Mouse (Mus musculus): Measurements from ENCODE around the gene Rftn1. TPM values are rescaled to one million over a fixed set of nuclear protein-coding genes. Genes with fewer than 3 reads are reported as not detected.

Gene Rftn1
- polyA plus RNA-seq, 1 experiment from 2014 or later = 18.5 TPM

- no peak overlapping the region for H3K9ac ChIP-seq
- 70% methylated on average over 6 of the region's 6 CpGs for WGBS
- no peak for ATAC-seq (ENCODE audit: low read depth)
Measured at GRCm38 (mm10) chr17:49942674-49943073, 247.8 kb downstream of the Rftn1 start.

More at GRCm38 (mm10) chr17:49942674-49943073, 247.8 kb downstream of the Rftn1 start:
- no peaks in the 10 kb centered on the region for H3K4me1 ChIP-seq (replicated peaks)
- H3K9me3 ChIP-seq = no peaks in the 10 kb centered on the region
- H3K4me2 ChIP-seq = no peak overlapping the region
- no peaks in the 10 kb centered on the region for H3K27me3 ChIP-seq
- no peak overlapping the region for H3K27ac ChIP-seq (replicated peaks)
- no peaks in the 10 kb centered on the region for H3K36me3 ChIP-seq
- H3K4me3 ChIP-seq = no peak overlapping the region

Other genes starting within 250 kb of the Rftn1 start
- gene Dazl, start 103.0 kb upstream of the Rftn1 start, polyA plus RNA-seq (2015; fragmentation: Nextera tagmentation; extraction: Ambion mirVana) = 0.15 and 0.50 TPM in 2 replicates